Mouse (Mus musculus) CD8-positive naive resting alpha-beta T cell, adult 2 months (primary cell): ENCODE results near the gene Tnfaip3.
A peak's percentile ranks its signal among the peaks of the same experiment; 100 is the strongest.

Source experiments
- DNase-seq, 2 experiments: peaks; one replicate each; pipeline ENCODE4 v3.0.0; 2022; ENCODE audit warnings: low read depth in 2 of 2, low spot score in 2 of 2

Gene Tnfaip3

GRCm38 (mm10) chr10:19016823-19017471 lies 1.5 kb upstream of the Tnfaip3 start:
- no peak for DNase-seq

GRCm38 (mm10) chr10:19014381-19015256 lies 838 bp downstream of the Tnfaip3 start:
- peak; percentile 39 to 46 for DNase-seq

- DNase-seq: peak in 1 of 2 experiments; percentile 14
Observed at GRCm38 (mm10) chr10:19013351-19013750, 2.1 kb downstream of the Tnfaip3 start.

GRCm38 (mm10) chr10:19012616-19013015 lies 2.8 kb downstream of the Tnfaip3 start:
- DNase-seq: peak in 1 of 2 experiments; percentile 10

GRCm38 (mm10) chr10:19011832-19012440 lies 3.5 kb downstream of the Tnfaip3 start:
- DNase-seq: peak in 1 of 2 experiments; percentile 20

GRCm38 (mm10) chr10:19010414-19010813 lies 5.0 kb downstream of the Tnfaip3 start:
- no peak for DNase-seq

GRCm38 (mm10) chr10:19009186-19009672 lies 6.2 kb downstream of the Tnfaip3 start:
- DNase-seq: peak; percentile 18 to 22

- DNase-seq: no peak
Observed at GRCm38 (mm10) chr10:19008607-19008940, 6.9 kb downstream of the Tnfaip3 start.

GRCm38 (mm10) chr10:19007897-19008606 lies 7.4 kb downstream of the Tnfaip3 start:
- DNase-seq: peak; percentile 14 to 37

GRCm38 (mm10) chr10:19002091-19002785 lies 13.2 kb downstream of the Tnfaip3 start:
- peak; percentile 26 to 37 for DNase-seq

- peak; percentile 58 to 63 for DNase-seq
Observed at GRCm38 (mm10) chr10:18999427-18999826, 16.0 kb downstream of the Tnfaip3 start.

GRCm38 (mm10) chr10:18996331-18996730 lies 19.1 kb downstream of the Tnfaip3 start:
- no peak for DNase-seq

GRCm38 (mm10) chr10:18995465-18996261 lies 19.8 kb downstream of the Tnfaip3 start:
- DNase-seq: no peak

- no peak for DNase-seq
Observed at GRCm38 (mm10) chr10:18992971-18993370, 22.5 kb downstream of the Tnfaip3 start.

- DNase-seq: no peak
Observed at GRCm38 (mm10) chr10:18991057-18991456, 24.4 kb downstream of the Tnfaip3 start.

- no peak for DNase-seq
Observed at GRCm38 (mm10) chr10:18987907-18988199, 27.6 kb downstream of the Tnfaip3 start.

- DNase-seq: no peak
Observed at GRCm38 (mm10) chr10:18987046-18987906, 28.2 kb downstream of the Tnfaip3 start.

GRCm38 (mm10) chr10:18985516-18985915 lies 29.9 kb downstream of the Tnfaip3 start:
- no peak for DNase-seq

- no peak for DNase-seq
Observed at GRCm38 (mm10) chr10:18983514-18983913, 31.9 kb downstream of the Tnfaip3 start.
